Mouse (Mus musculus) left cerebral cortex, postnatal 10 days (tissue): Measurements from ENCODE around the gene Tmem37. TPM values are rescaled to one million over a fixed set of nuclear protein-coding genes. Genes with fewer than 3 reads are reported as not detected.

ENCODE experiments used
- DNase-seq, 2 experiments: peaks; one replicate each; pipeline ENCODE4 v3.0.0; 2021 to 2022; ENCODE audit warnings: low spot score in 2 of 2, mixed read lengths in 1 of 2; ENCODE audit errors: extremely low spot score in 1 of 2
- intact Hi-C: fragments of 180-260 bp; cut with DNase I; formaldehyde crosslinking; loops from one replicate; pipeline ENCODE4 v1.15.1; 2025
- total RNA-seq, 2 experiments: library from RNA; stranded (reverse); gene quantifications; 2 replicates each; pipeline ENCODE4 v1.2.3; 2021

Gene Tmem37
- total RNA-seq, 2 experiments from 2014 or later = 1.4 to 1.8 TPM

GRCm38 (mm10) chr1:120066625-120067024 is 7.2 kb downstream of the Tmem37 start:
- DNase-seq = no peak
- intact Hi-C loops = no loop called here

DNA sequence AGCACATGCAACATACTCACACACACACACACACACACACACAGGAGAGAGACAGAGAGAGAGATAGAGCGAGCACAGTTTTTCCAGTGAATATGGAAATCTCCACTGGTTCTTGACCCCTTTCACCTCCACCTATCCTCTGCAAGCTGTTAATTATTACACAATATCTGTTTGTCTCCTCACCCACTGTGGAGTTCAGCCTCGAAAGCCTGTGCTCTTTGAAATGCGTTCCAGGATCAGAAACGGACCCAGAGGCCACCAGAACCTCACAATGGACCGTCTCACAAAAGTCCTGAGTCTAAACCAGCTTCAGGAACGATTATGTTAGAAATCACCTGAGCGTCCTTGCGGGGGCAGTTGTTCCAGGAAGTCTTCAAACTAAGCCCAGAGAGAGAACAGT is 7.7 kb downstream of the Tmem37 start:
- intact Hi-C loops = no loop called here
- no peak for DNase-seq

DNA sequence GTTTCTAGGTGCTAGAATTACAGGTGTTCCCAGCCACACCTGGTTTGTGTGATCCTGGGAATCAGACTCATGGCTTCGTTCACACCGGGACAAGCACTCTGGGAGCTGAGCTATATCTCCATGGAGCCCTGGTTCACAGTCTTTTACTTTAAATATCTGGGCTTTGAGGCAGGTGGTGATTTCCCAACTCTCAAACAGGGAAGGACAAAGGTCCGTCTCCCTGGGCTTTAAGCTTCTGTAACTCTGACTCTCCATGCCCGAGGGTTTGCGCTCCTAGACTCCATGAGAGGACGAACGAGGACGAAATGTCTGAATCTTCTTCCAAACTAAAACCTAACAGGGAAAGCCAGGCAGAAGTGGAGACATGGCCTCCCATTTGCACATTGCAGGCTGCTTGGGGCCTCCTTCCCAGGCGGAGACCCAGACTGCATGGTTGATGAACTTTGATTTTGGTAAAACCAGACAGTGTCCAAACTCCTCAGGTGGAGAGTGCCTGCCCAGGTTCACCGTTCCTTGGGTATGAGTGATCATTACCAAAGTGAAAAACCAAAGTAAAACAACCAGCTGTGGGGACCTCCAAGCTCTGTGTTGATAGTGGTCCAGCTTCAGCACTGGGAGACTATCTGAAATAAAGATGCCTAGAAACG is 9.7 kb downstream of the Tmem37 start:
- intact Hi-C loops = no loop called here
- no peak for DNase-seq

- no peak for DNase-seq
- intact Hi-C loops = no loop called here
Measured at GRCm38 (mm10) chr1:120062231-120062630, 11.6 kb downstream of the Tmem37 start.

DNA sequence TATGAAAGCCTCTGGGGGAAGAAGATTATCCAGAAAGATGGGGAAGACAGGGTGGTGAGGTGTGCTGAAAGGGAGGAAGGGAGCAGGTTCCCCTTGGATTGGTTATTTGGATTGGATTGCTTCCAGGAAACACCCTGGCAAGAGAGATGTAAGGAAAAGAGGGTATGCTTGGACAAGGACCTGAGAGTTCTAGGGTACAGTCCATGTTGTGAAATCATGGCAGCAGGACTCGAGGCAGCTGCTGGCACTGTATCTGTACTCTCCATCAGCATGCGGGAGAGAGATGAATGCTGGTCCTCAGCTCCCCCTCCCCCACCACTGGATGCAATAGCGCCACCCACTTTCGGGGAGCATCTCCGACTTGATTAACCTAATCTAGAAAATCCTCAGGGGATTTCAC is 13.2 kb downstream of the Tmem37 start:
- DNase-seq = no peak
- intact Hi-C loops = no loop called here

GRCm38 (mm10) chr1:120057674-120058430 is 16.0 kb downstream of the Tmem37 start:
- intact Hi-C loops = no loop called here
- no peak for DNase-seq

DNA sequence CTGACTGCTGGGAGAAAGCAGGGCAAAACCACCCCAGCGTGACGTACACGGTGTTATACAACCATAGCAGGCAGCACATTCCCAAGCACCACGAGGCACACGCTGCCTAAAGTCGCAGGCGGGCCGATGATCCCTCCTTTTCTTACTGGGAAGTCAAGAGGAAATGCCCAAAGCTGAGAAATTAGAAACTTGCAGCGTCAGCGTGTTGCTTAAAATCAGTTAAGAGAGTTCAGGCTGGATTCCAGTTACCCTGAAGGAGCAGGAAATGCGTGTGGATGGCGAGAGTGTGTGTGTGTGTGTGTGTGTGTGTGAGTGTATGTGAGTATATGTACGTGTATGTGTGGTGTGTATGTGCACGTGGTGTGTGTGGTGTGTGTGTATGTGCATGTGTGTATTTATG is 16.8 kb downstream of the Tmem37 start:
- intact Hi-C loops = no loop called here
- DNase-seq = peak in 1 of 2 experiments; percentile 36

GRCm38 (mm10) chr1:120056236-120056635 is 17.6 kb downstream of the Tmem37 start:
- intact Hi-C loops = no loop called here
- no peak for DNase-seq

DNA sequence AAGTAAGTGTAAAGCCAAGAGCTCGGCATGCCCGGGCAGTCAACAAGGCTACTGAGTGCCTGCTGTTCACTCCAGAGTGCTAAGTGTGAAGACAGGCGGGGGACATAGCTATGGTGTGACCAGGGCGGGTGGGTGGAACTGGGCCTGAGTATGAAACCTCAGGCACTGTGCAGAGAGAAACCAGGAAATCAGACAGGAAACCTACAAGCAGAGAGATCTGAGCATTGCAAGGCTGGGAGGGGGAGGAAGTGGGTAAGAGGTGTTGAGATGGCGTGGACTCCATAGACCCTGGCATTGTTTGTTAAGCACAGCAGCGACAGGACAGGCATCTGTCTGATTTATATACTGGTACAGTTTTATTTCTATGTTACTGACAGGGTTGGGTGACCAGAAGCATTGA is 18.4 kb downstream of the Tmem37 start:
- DNase-seq = no peak
- intact Hi-C loops = no loop called here

DNA sequence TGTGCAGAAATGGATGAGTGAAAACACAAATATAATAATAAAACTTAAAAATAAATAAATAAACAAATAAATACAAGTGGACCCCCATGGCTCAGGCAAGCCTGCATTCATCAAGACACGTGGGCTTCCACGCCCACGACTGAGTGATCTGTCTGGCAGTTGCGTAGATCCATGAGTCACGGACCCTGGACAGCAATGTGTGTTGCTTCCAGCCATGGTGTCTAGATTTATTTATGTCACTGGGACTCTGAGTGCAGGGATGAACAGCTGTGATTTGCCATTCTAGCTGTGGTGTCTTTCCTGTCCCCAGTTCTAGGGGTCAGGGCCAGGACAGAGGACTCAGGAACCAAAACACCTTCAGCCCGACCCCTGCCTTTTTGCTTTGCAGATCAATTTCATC is 18.9 kb downstream of the Tmem37 start:
- intact Hi-C loops = no loop called here
- DNase-seq = no peak

GRCm38 (mm10) chr1:120051070-120051469 is 22.8 kb downstream of the Tmem37 start:
- intact Hi-C loops = no loop called here
- no peak for DNase-seq

GRCm38 (mm10) chr1:120047325-120047724 is 26.5 kb downstream of the Tmem37 start:
- intact Hi-C loops = no loop called here
- DNase-seq = no peak

- no peak for DNase-seq
- intact Hi-C loops = no loop called here
Measured at GRCm38 (mm10) chr1:120044584-120044983, 29.3 kb downstream of the Tmem37 start.

DNA sequence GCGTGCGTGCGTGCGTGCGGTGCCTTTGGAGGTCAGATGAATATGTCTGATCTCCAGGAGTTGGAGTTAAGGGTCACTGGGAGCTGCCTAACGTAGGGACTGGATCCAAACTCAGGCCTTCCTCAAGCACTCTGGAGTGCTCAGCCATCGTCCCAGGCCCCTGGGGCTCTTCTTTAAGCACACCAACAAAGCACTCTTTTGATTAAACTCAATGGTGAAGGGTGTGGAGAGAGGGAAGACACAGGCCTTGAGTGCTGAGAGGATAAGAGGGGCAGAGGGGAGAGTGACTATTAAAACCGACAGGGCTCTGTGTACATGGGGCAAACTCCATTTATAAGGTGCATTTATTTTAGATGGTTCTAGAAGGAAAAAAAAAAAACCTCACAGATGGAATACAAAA is 31.5 kb downstream of the Tmem37 start:
- intact Hi-C loops = no loop called here
- DNase-seq = no peak

- intact Hi-C loops = no loop called here
- no peak for DNase-seq
Measured at GRCm38 (mm10) chr1:120038594-120038993, 35.3 kb downstream of the Tmem37 start.

DNA sequence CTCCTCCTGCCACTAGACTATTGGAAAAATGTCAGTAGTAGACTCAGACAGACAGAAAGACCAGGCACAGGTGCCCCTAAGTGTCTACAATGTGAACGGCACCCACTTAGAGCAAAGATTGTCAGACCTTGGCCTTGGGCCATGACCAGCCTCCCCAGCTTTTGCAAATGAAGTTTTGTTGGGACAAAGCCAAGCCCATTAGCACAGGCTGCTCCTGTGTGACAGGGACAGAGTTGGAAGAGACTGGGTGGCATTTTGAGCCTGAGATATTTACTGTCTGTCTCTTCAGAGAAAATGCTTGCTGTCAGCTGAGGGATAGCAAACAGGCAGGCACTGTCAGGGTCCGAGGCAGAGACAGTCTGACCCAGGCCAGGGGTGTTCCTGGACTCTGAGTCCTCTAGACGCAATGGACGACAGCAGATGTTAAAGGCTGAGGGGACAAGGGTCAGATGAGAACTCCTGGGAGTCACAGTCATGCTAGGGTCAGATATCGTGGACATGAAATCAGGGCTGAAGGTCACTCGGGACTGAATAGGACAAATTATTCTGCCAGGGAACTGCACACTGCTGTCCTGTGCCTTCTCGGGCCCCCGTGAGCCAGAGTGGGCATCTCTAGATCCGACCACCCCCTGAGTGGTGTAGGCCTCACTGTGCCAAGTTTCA is 36.7 kb downstream of the Tmem37 start:
- intact Hi-C loops = no loop called here
- DNase-seq = no peak

DNA sequence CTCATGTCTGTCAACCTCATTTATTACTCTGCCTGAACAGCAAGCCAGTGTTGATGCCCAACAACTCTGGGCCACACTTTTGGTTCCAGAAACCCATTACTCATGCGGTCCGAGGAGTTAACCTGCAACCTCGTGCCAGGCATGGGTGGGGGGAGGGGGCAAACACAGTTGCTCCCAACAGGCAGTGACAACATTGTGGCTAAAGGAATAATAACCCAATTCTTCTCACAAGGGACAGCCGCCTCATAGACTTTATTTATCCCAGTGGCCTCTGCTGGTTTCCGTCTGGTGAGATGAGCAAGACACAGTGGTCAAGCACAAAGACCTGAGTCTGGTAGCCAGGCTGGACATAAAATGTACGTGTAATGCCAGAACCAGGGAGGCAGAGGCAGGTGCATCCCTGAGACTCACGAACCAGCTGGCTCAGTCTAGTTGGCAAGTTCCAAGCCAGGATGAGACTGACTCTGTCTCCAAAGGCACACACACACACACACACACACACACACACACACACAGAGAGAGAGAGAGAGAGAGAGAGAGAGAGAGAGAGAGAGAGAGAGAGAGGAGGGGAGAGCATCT is 38.3 kb downstream of the Tmem37 start:
- DNase-seq = no peak
- intact Hi-C loops = no loop called here

DNA sequence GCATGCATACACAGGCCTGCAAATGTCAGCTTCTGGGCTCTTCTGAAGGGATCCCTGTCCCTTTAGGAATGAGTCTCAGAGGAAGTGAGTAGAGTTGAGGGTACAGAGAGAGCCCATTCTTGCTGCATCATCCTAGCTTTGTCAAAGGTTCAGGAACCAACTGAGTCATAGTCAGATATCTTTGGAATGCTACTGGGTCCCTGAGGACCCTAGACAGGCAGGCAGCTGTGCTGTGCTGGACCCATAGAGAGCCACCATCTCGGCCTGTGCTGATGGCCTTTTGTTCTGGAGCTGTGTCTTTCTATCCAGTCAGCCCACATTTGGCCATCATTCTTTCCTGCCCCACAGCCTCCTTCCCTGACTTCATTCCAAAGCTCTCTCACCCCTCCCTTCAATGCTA is 39.1 kb downstream of the Tmem37 start:
- intact Hi-C loops = no loop called here
- no peak for DNase-seq

GRCm38 (mm10) chr1:120033469-120033854 is 40.4 kb downstream of the Tmem37 start:
- intact Hi-C loops = loop anchor here (2.0 kb wide), 1 partner anchor 59 kb away; no protein-coding TSS in a partner anchor
- no peak for DNase-seq
